Mouse (Mus musculus) kidney, embryonic 14.5 days (tissue): ENCODE measurements around the gene Arhgap22. TPM values are rescaled to one million over a fixed set of nuclear protein-coding genes. Genes with fewer than 3 reads are reported as not detected.

Source experiments
- ATAC-seq: fragments of 200-750 bp; cut with Nextera tagmentation; 2 replicates; pipeline ENCODE4 v1.8.0; 2017; ENCODE audit warnings: moderate number of reproducible peaks, mild to moderate bottlenecking, moderate TSS enrichment, moderate library complexity; ENCODE audit not compliant: low FRiP score, low TSS enrichment
- H3K27ac ChIP-seq: fragments of 300-500 bp; sonication (generic); 2 replicates; pipeline ENCODE4 v1.5.1; 2014; ENCODE audit warnings: low read depth, mild to moderate bottlenecking, low read length, moderate library complexity, mixed read lengths
- H3K27me3 ChIP-seq: fragments of 300-500 bp; sonication (generic); 2 replicates; pipeline ENCODE4 v1.6.1; 2014; ENCODE audit warnings: mild to moderate bottlenecking, low read length; ENCODE audit not compliant: control insufficient read depth, insufficient read depth
- H3K36me3 ChIP-seq: fragments of 300-500 bp; sonication (generic); 2 replicates; pipeline ENCODE4 v1.6.1; 2014; ENCODE audit warnings: low read length, mixed read lengths; ENCODE audit not compliant: control insufficient read depth, insufficient read depth
- H3K4me1 ChIP-seq: fragments of 300-500 bp; sonication (generic); 2 replicates; pipeline ENCODE4 v1.6.1; 2014; ENCODE audit warnings: low read length, mixed read lengths; ENCODE audit not compliant: control insufficient read depth, insufficient read depth
- H3K4me2 ChIP-seq: fragments of 300-500 bp; sonication (generic); replicated peaks from 2 replicates; pipeline ENCODE4 v1.6.1; 2014; ENCODE audit warnings: low read depth, mild to moderate bottlenecking, low read length
- H3K4me3 ChIP-seq: fragments of 300-500 bp; sonication (generic); 2 replicates; pipeline ENCODE4 v1.5.1; 2014; ENCODE audit warnings: mild to moderate bottlenecking, low read length
- H3K9ac ChIP-seq: fragments of 300-500 bp; sonication (generic); 2 replicates; pipeline ENCODE4 v1.6.1; 2014; ENCODE audit warnings: low read depth, mild to moderate bottlenecking, low read length, moderate library complexity
- H3K9me3 ChIP-seq: fragments of 300-500 bp; sonication (generic); 2 replicates; pipeline ENCODE4 v1.6.1; 2016; ENCODE audit warnings: low read length; ENCODE audit not compliant: control insufficient read depth
- WGBS: fragments of 180-500 bp; shearing (Covaris S2); extraction: QIAGEN DNeasy Blood & Tissue Kit; methylation state at CpG from one replicate; pipeline ENCODE4 v1.1.7; 2014; 5-methylcytosine and 5-hydroxymethylcytosine counted together
- polyA plus RNA-seq: library from polyadenylated mRNA; unstranded; fragments of >200 nt; fragmentation: Nextera tagmentation; extraction: Ambion mirVana; gene quantifications from 2 replicates; pipeline ENCODE4 v1.2.1, GENCODE M21; 2014

The Arhgap22 gene
- polyA plus RNA-seq, 1 experiment from 2014 or later = 2.6 TPM

DNA sequence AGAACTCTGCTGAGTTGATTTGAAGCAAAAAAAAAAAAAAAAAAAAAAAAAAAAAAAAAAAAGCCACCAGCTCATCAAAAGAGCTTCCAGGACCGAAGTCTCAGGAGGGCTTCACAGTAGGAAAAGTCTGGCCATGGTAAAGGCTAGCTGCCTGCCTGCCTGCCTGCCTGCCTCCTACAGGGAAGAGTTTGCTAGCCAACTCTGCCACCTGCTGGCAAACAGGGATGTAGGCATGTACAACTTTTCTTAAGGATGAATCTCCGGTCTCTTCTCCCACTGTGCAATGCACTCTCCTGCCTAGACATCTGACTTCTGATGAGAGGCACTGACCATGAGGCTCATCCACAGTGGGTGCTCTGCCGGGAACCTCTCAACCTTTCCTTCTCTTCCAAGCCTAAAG is 157.4 kb downstream of the Arhgap22 start:
- H3K4me1 ChIP-seq = peaks cover 12% of the 10 kb centered on the region; the same call in 1 of the 2 replicates
- no peaks in the 10 kb centered on the region for H3K9me3 ChIP-seq
- 12% methylated on average over 3 of the region's 3 CpGs for WGBS
- H3K27me3 ChIP-seq = no peaks in the 10 kb centered on the region
- H3K4me3 ChIP-seq = no peak overlapping the region
- H3K9ac ChIP-seq = no peak overlapping the region
- H3K27ac ChIP-seq = no peak overlapping the region
- ATAC-seq = peak; percentile 44; the same call in 1 of the 2 replicates
- H3K36me3 ChIP-seq = no peaks in the 10 kb centered on the region
- no peak overlapping the region for H3K4me2 ChIP-seq

GRCm38 (mm10) chr14:33373271-33373670 is 159.4 kb downstream of the Arhgap22 start:
- WGBS = 52% methylated on average over 1 of the region's 1 CpGs
- Histone ChIP-seq H3K4me2 (no peak overlapping the region), H3K9me3 (no peaks in the 10 kb centered on the region), H3K36me3 (peaks cover 3% of the 10 kb centered on the region; the same call in 1 of the 2 replicates), H3K4me1 (peaks cover 12% of the 10 kb centered on the region; the same call in 1 of the 2 replicates), H3K9ac (no peak overlapping the region), H3K27ac (no peak overlapping the region), H3K4me3 (no peak overlapping the region), H3K27me3 (no peaks in the 10 kb centered on the region)
- ATAC-seq = no peak

DNA sequence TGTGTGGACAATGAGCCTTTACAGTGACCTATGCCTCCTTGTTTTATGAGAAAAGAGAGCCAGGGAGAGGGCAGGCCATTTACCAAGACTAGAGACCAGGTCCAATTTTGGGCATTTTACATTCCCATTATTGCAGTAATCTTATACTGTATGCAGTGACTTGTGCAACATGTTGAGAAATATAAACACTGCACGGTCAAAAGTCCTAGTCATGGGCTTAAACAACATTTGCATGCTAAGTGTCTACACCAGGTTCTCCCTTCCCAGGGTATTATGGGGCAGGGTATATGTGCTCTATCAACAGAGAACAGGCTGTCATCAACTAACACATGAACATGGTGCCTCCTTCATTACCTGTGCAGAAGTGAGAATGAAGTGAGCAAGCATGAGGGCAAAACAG is 160.3 kb downstream of the Arhgap22 start:
- no peaks in the 10 kb centered on the region for H3K27me3 ChIP-seq
- H3K4me2 ChIP-seq = no peak overlapping the region
- H3K27ac ChIP-seq = no peak overlapping the region
- peaks cover 12% of the 10 kb centered on the region; the same call in 1 of the 2 replicates for H3K4me1 ChIP-seq
- no peaks in the 10 kb centered on the region for H3K9me3 ChIP-seq
- no peak for ATAC-seq
- WGBS = 91% methylated on average over 1 of the region's 1 CpGs
- H3K9ac ChIP-seq = no peak overlapping the region
- H3K36me3 ChIP-seq = peaks cover 3% of the 10 kb centered on the region; the same call in 1 of the 2 replicates
- no peak overlapping the region for H3K4me3 ChIP-seq

DNA sequence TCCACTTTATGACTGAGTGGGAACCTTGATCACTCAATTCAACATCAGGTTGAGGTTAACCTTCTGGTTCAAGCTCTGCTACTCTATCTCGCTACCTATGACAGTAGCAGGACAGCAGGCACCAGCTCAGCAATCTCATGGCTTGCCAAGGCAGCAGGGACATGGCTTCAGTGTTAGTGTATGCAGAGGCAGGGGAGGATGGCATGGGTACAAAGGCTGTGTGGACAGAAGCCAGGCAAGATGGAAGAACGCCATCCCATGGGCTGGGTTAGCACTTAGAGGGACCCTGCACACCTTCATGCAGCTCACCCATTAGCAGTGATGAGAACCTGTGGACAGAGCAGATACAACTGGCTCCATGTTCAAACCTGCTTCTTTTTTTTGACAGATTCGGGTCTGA is 163.4 kb downstream of the Arhgap22 start:
- Histone ChIP-seq H3K27ac (no peak overlapping the region), H3K4me2 (no peak overlapping the region), H3K36me3 (peaks cover 25% of the 10 kb centered on the region), H3K27me3 (no peaks in the 10 kb centered on the region), H3K9ac (no peak overlapping the region), H3K4me3 (no peak overlapping the region), H3K4me1 (no peaks in the 10 kb centered on the region), H3K9me3 (no peaks in the 10 kb centered on the region)
- 97% methylated on average over 3 of the region's 3 CpGs for WGBS
- ATAC-seq = 0 out of 2 replicates have a peak, but pooled peaks have one; percentile 43

- 84% methylated on average over 5 of the region's 5 CpGs for WGBS
- Histone ChIP-seq H3K36me3 (peaks cover 38% of the 10 kb centered on the region), H3K4me2 (no peak overlapping the region), H3K27me3 (no peaks in the 10 kb centered on the region), H3K27ac (no peak overlapping the region), H3K4me3 (no peak overlapping the region), H3K4me1 (no peaks in the 10 kb centered on the region), H3K9me3 (no peaks in the 10 kb centered on the region), H3K9ac (no peak overlapping the region)
- no peak for ATAC-seq
Observed at GRCm38 (mm10) chr14:33378723-33379122, 164.9 kb downstream of the Arhgap22 start.

GRCm38 (mm10) chr14:33380830-33381457 is 167.1 kb downstream of the Arhgap22 start:
- Histone ChIP-seq H3K4me2 (no peak overlapping the region), H3K27ac (no peak overlapping the region), H3K36me3 (peaks cover 44% of the 10 kb centered on the region), H3K9me3 (no peaks in the 10 kb centered on the region), H3K9ac (no peak overlapping the region), H3K27me3 (no peaks in the 10 kb centered on the region), H3K4me1 (no peaks in the 10 kb centered on the region), H3K4me3 (no peak overlapping the region)
- no peak for ATAC-seq
- WGBS = 88% methylated on average over 6 of the region's 6 CpGs

DNA sequence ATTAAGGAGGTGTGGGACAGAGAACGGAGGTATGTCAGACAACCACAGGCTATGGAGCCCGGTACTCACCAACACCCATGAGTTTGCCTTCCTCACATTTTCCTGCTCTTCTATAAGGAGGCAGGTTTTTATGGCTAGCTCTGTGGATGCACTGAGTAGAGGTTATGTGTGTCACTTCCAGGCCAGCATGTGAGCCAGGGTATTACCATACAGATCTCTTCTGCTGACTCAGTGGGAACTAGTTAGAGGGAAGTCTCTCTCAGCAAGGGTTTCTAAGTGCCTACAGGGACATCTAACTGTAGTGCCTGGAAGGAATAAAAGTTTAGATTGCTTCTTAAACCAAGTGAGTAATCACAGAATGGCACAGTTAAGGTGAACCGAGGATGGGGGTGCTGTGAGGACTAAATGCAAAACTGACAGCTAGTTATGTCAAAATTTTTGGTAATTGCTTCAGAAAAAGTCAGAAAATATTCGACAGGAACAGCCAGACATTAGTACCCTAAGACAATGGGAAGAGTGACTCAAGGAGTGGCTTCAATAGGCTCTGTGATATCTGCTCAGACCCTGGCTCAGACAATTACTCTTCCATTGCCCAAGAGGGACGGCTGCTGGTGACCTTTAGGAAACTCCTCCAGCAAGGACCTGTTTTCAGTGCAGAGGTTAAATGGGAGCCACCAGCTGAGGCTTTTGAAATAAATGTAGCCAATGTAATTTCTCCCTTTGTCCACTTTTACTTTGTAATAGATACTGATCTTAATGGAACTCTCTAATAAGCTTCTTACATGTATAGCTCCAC is 184.4 kb downstream of the Arhgap22 start:
- no peaks in the 10 kb centered on the region for H3K27me3 ChIP-seq
- H3K4me1 ChIP-seq = no peaks in the 10 kb centered on the region
- no peak overlapping the region for H3K27ac ChIP-seq
- no peaks in the 10 kb centered on the region for H3K9me3 ChIP-seq
- no peak for ATAC-seq
- peaks cover 10% of the 10 kb centered on the region; the same call in 1 of the 2 replicates for H3K36me3 ChIP-seq
- no peak overlapping the region for H3K4me2 ChIP-seq
- no peak overlapping the region for H3K9ac ChIP-seq
- no peak overlapping the region for H3K4me3 ChIP-seq
- WGBS = 83% methylated on average over 5 of the region's 5 CpGs

- 87% methylated on average over 3 of the region's 3 CpGs for WGBS
Observed at GRCm38 (mm10) chr14:33400019-33400418, 186.2 kb downstream of the Arhgap22 start.

DNA sequence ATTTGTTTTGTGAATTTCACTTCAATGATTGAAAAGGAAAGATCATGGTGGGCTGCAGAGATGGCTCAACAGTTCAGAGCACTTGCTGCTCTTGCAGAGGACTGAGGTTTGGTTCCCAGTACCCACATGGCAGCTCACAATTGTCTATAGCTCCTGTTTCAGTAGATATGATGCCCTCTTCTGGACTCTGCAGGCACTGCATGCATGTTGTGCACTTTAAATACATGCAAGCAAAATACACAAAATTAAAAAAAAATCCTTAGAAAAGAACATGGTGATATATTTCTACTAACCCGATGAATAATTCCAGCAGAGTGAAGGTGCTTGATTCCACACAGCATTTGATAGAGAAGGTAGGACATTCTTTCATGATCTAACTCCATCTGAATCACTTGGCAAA is 188.5 kb downstream of the Arhgap22 start:
- no peak overlapping the region for H3K4me3 ChIP-seq
- no peaks in the 10 kb centered on the region for H3K27me3 ChIP-seq
- WGBS = 91% methylated on average over 1 of the region's 1 CpGs
- no peak for ATAC-seq
- H3K9ac ChIP-seq = no peak overlapping the region
- H3K36me3 ChIP-seq = peaks cover 19% of the 10 kb centered on the region
- no peak overlapping the region for H3K27ac ChIP-seq
- no peaks in the 10 kb centered on the region for H3K9me3 ChIP-seq
- H3K4me2 ChIP-seq = no peak overlapping the region
- no peaks in the 10 kb centered on the region for H3K4me1 ChIP-seq

More at GRCm38 (mm10) chr14:33400019-33400418, 186.2 kb downstream of the Arhgap22 start:
- ATAC-seq = no peak
- Histone ChIP-seq H3K27ac (no peak overlapping the region), H3K36me3 (peaks cover 10% of the 10 kb centered on the region; the same call in 1 of the 2 replicates), H3K9me3 (no peaks in the 10 kb centered on the region), H3K9ac (no peak overlapping the region), H3K27me3 (no peaks in the 10 kb centered on the region), H3K4me1 (no peaks in the 10 kb centered on the region), H3K4me2 (no peak overlapping the region), H3K4me3 (no peak overlapping the region)
